Mouse (Mus musculus) splenic B cell, adult 2 months (primary cell): Measurements from ENCODE around the gene Ctbp2.
A peak's percentile ranks its signal among the peaks of the same experiment; 100 is the strongest.

ENCODE experiments used
- DNase-seq: peaks from one replicate; pipeline ENCODE4 v3.0.0-alpha.2; 2011; ENCODE audit warnings: low read depth, low spot score
- H3K27me3 ChIP-seq: 2 replicates; pipeline ENCODE4 v1.6.1; 2012; ENCODE audit warnings: mild to moderate bottlenecking, low read length, moderate library complexity, mixed read lengths; ENCODE audit not compliant: control insufficient read depth, poor library complexity, insufficient read depth, severe bottlenecking
- H3K36me3 ChIP-seq: 2 replicates; pipeline ENCODE4 v1.6.1; 2012; ENCODE audit warnings: mild to moderate bottlenecking, low read length, moderate library complexity, mixed read lengths; ENCODE audit not compliant: control insufficient read depth, poor library complexity, insufficient read depth, severe bottlenecking

The Ctbp2 gene

GRCm38 (mm10) chr7:133003421-133003820, 120.7 kb downstream of the Ctbp2 start:
- Histone ChIP-seq H3K36me3 (no peaks in the 10 kb centered on the region), H3K27me3 (no peaks in the 10 kb centered on the region)
- peak; percentile 76 for DNase-seq

- no peaks in the 10 kb centered on the region for H3K27me3 ChIP-seq
- no peak for DNase-seq
- no peaks in the 10 kb centered on the region for H3K36me3 ChIP-seq
Observed at GRCm38 (mm10) chr7:133002271-133002670, 121.9 kb downstream of the Ctbp2 start.

GRCm38 (mm10) chr7:133001388-133001787, 122.8 kb downstream of the Ctbp2 start:
- H3K27me3 ChIP-seq = no peaks in the 10 kb centered on the region
- H3K36me3 ChIP-seq = no peaks in the 10 kb centered on the region
- DNase-seq = no peak

- no peaks in the 10 kb centered on the region for H3K27me3 ChIP-seq
- no peak for DNase-seq
- H3K36me3 ChIP-seq = no peaks in the 10 kb centered on the region
Observed at GRCm38 (mm10) chr7:132999061-132999460, 125.1 kb downstream of the Ctbp2 start.

- DNase-seq = no peak
- no peaks in the 10 kb centered on the region for H3K36me3 ChIP-seq
- H3K27me3 ChIP-seq = no peaks in the 10 kb centered on the region
Observed at GRCm38 (mm10) chr7:132998639-132999038, 125.5 kb downstream of the Ctbp2 start.

GRCm38 (mm10) chr7:132996391-132996790, 127.8 kb downstream of the Ctbp2 start:
- DNase-seq = peak; percentile 41
- H3K27me3 ChIP-seq = no peaks in the 10 kb centered on the region

GRCm38 (mm10) chr7:132994628-132995191, 129.4 kb downstream of the Ctbp2 start:
- H3K27me3 ChIP-seq = no peaks in the 10 kb centered on the region
- no peak for DNase-seq
- no peaks in the 10 kb centered on the region for H3K36me3 ChIP-seq

More at GRCm38 (mm10) chr7:132996391-132996790, 127.8 kb downstream of the Ctbp2 start:
- no peaks in the 10 kb centered on the region for H3K36me3 ChIP-seq

- H3K36me3 ChIP-seq = no peaks in the 10 kb centered on the region
- no peak for DNase-seq
- H3K27me3 ChIP-seq = no peaks in the 10 kb centered on the region
Observed at GRCm38 (mm10) chr7:132994120-132994519, 130.0 kb downstream of the Ctbp2 start.

GRCm38 (mm10) chr7:132992967-132993615, 131.1 kb downstream of the Ctbp2 start:
- DNase-seq = no peak
- Histone ChIP-seq H3K27me3 (no peaks in the 10 kb centered on the region), H3K36me3 (no peaks in the 10 kb centered on the region)

GRCm38 (mm10) chr7:132991240-132991900, 132.8 kb downstream of the Ctbp2 start:
- no peaks in the 10 kb centered on the region for H3K36me3 ChIP-seq
- H3K27me3 ChIP-seq = no peaks in the 10 kb centered on the region
- no peak for DNase-seq

- Histone ChIP-seq H3K36me3 (no peaks in the 10 kb centered on the region), H3K27me3 (no peaks in the 10 kb centered on the region)
- DNase-seq = no peak
Observed at GRCm38 (mm10) chr7:132989839-132990238, 134.3 kb downstream of the Ctbp2 start.

- Histone ChIP-seq H3K27me3 (no peaks in the 10 kb centered on the region), H3K36me3 (peaks cover 5% of the 10 kb centered on the region; the same call in 1 of the 2 replicates)
- DNase-seq = no peak
Observed at GRCm38 (mm10) chr7:132982639-132983038, 141.5 kb downstream of the Ctbp2 start.

GRCm38 (mm10) chr7:132977981-132978380, 146.2 kb downstream of the Ctbp2 start:
- H3K36me3 ChIP-seq = peaks cover 6% of the 10 kb centered on the region; the same call in 1 of the 2 replicates
- DNase-seq = no peak
- no peaks in the 10 kb centered on the region for H3K27me3 ChIP-seq

- Histone ChIP-seq H3K27me3 (no peaks in the 10 kb centered on the region), H3K36me3 (peaks cover 6% of the 10 kb centered on the region)
- DNase-seq = no peak
Observed at GRCm38 (mm10) chr7:132976079-132976478, 148.1 kb downstream of the Ctbp2 start.

- Histone ChIP-seq H3K36me3 (peaks cover 8% of the 10 kb centered on the region), H3K27me3 (no peaks in the 10 kb centered on the region)
- DNase-seq = no peak
Observed at GRCm38 (mm10) chr7:132972079-132972478, 152.1 kb downstream of the Ctbp2 start.
